Mouse (Mus musculus) right cerebral cortex, postnatal 4 days (tissue): Measurements from ENCODE around the gene Ebf3.

Experiments
- DNase-seq: peaks from one replicate; pipeline ENCODE4 v3.0.0-alpha.2; 2022

Gene Ebf3

GRCm38 (mm10) chr7:137313904-137314691 is at the start of gene Ebf3:
Ebf3 (minus strand) TSS chr7:137314445.
- peak; percentile 54 for DNase-seq

GRCm38 (mm10) chr7:137346860-137347259 is 32.6 kb upstream of the Ebf3 start:
- peak; percentile 22 for DNase-seq

GRCm38 (mm10) chr7:137346068-137346467 is 31.8 kb upstream of the Ebf3 start:
- no peak for DNase-seq

GRCm38 (mm10) chr7:137333951-137334350 is 19.7 kb upstream of the Ebf3 start:
- DNase-seq, result no peak

GRCm38 (mm10) chr7:137322926-137323325 is 8.7 kb upstream of the Ebf3 start:
- no peak for DNase-seq

GRCm38 (mm10) chr7:137321961-137322784 is 7.9 kb upstream of the Ebf3 start:
- DNase-seq, result no peak

- DNase-seq, result peak; percentile 65
Measured at GRCm38 (mm10) chr7:137321141-137321813, 7.0 kb upstream of the Ebf3 start.

GRCm38 (mm10) chr7:137320320-137320719 is 6.1 kb upstream of the Ebf3 start:
- no peak for DNase-seq

- peak; percentile 71 for DNase-seq
Measured at GRCm38 (mm10) chr7:137318924-137319885, 5.0 kb upstream of the Ebf3 start.

- DNase-seq, result no peak
Measured at GRCm38 (mm10) chr7:137318383-137318775, 4.1 kb upstream of the Ebf3 start.

GRCm38 (mm10) chr7:137317659-137318382 is 3.6 kb upstream of the Ebf3 start:
- no peak for DNase-seq

GRCm38 (mm10) chr7:137316926-137317658 is 2.8 kb upstream of the Ebf3 start:
- no peak for DNase-seq

GRCm38 (mm10) chr7:137316181-137316925 is 2.1 kb upstream of the Ebf3 start:
- no peak for DNase-seq

- DNase-seq, result no peak
Measured at GRCm38 (mm10) chr7:137315544-137315940, 1.3 kb upstream of the Ebf3 start.

GRCm38 (mm10) chr7:137314710-137315543 is 682 bp upstream of the Ebf3 start:
- no peak for DNase-seq

- DNase-seq, result no peak
Measured at GRCm38 (mm10) chr7:137313183-137313903, 902 bp downstream of the Ebf3 start.

- no peak for DNase-seq
Measured at GRCm38 (mm10) chr7:137312933-137313182, 1.4 kb downstream of the Ebf3 start.

- no peak for DNase-seq
Measured at GRCm38 (mm10) chr7:137312166-137312932, 1.9 kb downstream of the Ebf3 start.
